Mouse (Mus musculus) testis, adult 2 months (tissue): ENCODE data around the gene Gm42421.

Experiments
- CTCF ChIP-seq: fragments of 200-500 bp; IDR thresholded peaks from 2 replicates; pipeline ENCODE4 v1.5.1; 2012; ENCODE audit warnings: low read depth, mild to moderate bottlenecking, inconsistent platforms, low read length, moderate library complexity; ENCODE audit not compliant: control insufficient read depth, insufficient read depth, insufficient replicate concordance
- POLR2A ChIP-seq: fragments of 200-500 bp; IDR thresholded peaks from 2 replicates; pipeline ENCODE4 v1.6.1; 2012; ENCODE audit warnings: low read depth, mild to moderate bottlenecking, inconsistent platforms, low read length, moderate library complexity; ENCODE audit not compliant: control insufficient read depth

GRCm38 (mm10) chr5:143892255-143892886 is 35.6 kb upstream of the Gm42421 start:
- TF ChIP-seq POLR2A, result no peak
- TF ChIP-seq CTCF, result no peak
